Mouse (Mus musculus): ENCODE data around the gene Efemp2.
A peak's percentile ranks its signal among the peaks of the same experiment; 100 is the strongest.

Efemp2 gene

DNA sequence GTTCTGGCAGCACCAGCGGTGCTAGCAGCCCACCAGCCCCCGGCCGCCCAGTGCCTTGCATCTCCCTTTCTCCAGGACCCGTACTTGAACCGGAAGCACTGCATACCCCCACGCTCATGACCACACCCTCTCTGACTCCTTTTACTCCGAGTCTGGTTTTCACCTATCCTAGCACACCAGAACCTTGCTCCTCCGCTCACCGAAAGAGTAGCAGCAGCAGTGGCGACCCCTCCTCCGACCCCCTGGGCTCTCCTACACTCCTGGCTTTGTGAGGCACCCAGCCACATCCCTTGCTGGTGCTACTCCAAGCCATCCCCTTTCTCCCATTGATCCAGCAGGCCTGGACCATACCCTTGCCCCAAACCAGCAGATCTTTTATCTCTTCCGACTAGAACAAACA, 18.7 kb upstream of the Efemp2 start:
- DNase-seq, result no peak

DNA sequence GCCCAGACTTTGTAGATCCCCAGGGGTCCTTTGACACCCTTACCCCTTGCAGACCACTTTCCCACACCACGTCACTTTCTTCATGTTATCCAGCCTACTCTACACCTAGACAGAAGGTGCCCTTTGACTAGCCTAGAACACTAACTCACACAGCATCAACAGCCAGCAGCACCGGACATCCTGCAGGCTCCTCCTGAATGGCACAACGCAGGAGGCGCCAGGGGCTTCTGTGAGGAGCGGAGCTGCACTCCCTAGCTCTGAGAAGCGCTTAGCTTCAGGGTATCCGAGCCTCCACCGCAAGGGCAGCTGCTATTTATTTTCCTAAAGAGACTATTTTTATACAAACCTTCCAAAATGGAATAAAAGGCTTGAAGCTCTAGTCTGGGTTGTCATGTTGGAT, 18.2 kb upstream of the Efemp2 start:
- no peak for DNase-seq

DNA sequence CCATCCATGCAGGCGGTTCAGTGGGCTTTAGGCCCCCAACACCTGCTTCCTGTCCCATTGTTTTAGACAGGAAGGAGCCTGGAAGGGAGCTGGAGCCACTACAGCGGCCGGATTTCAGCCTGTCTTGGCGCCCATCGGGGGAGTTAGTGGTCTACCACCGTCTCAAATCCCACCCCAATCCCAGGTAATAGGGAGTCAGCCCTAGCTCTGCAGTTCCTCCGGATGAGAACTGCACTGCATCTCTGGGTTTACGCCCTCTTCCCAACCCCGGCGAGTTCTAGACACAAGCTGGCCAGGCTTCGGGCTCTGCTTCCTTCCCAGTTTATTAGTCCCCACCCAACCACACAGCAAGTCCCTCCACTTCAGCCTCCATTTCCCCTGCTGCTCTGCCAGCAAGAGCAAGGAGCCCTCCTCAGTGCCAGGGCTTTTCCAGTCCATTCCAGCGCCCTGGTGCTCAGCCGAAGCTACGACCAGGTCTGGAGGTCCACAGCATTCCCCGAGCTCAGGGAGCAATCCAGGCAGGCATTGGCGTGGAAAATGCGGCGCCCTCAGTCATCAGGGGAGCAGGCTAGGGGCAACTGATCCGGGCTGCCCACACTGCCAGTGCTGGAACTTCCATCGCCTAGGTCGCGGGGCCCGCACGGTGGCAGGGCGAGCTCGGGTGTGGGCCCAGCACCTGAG, 17.4 kb upstream of the Efemp2 start:
- DNase-seq, result peak in 1 of 2 experiments; percentile 46

DNA sequence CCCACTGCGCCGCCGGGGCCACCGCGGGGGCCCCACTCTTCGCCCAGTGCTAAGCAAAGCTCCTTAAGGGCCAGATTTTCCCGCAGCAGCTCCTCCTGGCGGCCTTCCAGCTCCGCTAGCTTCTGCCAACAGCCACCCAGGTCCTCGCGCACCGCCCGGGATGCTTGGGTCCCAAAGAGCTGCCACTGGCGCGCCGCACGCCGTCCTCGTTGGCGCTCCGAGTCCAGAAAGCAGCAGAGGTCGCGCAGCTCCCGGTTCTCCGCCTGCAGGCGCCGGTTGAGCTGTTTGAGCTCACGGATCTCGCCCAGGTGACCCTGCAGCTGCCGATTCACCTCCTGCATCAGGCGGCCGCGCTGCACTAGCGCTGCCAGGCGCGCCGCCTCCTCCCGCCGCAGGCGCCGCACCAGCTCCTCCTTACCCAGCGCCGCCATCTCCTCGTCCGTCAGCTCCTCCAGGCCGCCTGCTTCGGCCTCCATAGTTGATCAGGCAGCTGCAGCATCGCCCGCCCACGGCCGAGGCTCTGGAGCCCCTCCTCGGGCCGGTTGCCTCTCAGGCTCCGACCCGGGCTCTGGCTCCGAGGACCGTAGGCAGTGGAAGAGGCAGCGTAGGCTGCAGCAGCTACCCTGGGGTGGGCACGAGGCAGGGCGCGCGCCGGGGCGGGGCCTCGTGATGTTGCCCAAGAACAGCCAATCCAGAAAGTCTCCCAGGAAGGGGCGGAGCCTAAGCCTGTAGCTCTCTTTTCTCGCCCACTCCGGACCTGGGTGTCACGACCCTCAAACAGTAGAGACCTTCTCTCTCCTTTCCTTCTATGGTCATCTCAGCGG, 16.6 kb upstream of the Efemp2 start:
- DNase-seq, result peak; percentile 96 to 97

DNA sequence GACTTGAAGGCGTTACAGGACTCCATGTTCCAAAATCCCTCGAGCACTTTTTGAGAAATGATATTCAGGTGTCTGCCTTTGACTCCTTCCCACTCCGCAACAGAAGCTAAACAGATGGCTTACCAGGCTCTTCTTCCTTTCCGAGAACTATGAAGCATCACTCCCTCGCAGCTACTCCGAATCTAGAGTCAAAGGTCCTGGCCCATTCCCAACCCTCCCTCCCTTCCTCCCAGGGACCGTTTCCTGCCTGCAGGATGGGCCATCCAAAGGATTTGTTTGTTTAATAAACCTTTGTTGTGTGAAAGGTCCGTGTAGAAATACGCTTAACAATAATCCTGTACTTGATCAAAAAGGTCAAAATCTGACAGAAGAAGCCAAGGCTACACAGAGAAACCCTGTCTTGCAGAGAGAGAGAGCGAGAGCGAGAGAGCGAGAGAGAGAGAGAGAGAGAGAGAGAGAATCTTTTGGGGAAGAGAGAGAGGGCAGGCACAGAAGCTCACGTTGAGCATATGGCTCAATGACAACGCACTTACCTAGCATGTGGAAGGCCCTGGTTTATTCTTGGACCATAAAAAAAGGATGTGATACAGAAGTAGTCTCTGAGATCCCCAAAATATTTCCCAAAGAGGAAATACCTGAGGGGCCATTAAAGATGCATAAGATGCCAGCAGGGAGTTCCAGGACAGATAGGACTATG, 15.9 kb upstream of the Efemp2 start, which contains the start of gene Ccdc85b:
Ccdc85b (minus strand) TSS at position 149 of the 697 bp plus-strand sequence.
- DNase-seq, result no peak

DNA sequence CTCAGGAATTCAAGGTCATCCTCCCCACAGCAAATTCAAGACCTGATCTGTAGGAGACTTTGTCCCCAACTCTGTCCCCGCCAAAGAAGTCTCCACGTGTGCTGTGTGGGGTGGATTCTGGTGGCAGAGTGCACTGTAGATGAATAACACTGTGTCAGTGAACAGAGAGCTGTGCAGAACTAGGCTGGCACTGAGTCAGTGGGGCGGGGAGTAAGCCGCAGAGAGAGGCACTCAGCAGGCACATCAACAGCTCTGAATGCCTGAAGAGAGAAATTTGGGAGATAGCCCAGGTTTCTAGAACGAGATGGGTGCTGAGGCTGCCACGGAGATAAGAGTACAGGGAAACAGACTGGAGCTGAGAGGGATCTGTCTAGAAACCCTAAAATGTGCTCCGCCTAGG, 14.7 kb upstream of the Efemp2 start:
- DNase-seq, result peak in 1 of 2 experiments; percentile 55

DNA sequence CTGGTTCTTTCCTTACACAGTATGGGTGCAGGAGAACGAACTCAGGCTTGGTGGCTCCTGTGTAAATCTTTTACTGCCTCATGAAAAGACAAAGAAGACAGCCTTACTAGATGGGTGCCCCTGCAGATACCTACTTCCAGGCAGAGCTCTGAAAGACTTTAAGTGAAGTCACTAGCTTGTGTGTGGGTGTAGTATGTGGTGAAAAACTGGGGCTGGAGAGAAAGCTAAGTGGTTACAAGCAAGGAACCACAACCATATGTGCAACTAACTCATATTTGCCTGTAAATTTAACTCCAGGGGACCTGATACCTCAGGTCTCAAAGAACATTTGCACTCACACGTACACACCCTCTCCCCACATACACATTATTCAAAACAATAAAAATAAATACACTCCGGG, 13.9 kb upstream of the Efemp2 start:
- no peak for DNase-seq

DNA sequence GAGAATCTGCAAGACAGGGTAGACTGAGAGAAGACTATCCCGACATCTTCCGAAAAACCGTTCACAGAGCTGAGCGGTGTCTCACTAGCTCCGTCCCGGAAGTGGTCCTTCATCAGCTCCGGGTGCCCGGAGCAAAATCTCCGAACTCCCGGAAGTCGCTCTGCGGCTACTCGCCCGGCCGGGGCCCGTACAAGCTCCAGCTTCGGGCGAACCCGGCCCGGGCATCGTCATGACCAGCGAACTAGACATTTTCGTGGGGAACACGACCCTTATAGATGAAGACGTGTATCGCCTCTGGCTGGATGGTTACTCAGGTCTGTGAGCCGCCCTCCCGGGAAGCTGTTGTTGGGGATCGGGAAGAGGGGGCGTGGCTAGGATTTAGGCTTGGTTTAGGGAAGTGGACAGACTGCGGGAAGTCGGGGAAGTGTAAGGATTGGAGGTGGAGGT, 13.3 kb upstream of the Efemp2 start, which contains the start of gene Fibp:
Fibp (plus strand) TSS at position 151 of the 447 bp plus-strand sequence.
- DNase-seq, result peak; percentile 80 to 90

DNA sequence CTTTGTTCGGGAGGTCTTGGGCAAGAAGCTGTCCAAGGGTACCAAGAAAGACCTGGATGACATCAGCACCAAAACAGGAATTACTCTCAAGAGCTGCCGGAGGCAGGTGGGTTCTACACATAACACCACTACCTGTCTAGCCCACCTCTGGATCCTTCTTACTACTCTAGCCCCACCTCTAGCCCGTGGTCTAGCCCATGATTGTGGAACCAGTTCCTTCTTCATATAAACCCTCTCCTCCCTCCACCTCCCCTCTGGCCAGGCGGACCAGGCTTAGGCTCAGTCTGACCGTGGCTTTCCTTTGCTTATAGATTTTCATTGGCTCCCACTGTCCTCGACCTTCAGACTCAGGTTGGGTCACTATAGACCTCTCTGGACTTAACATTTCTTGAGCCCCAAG, 12.3 kb upstream of the Efemp2 start:
- no peak for DNase-seq

DNA sequence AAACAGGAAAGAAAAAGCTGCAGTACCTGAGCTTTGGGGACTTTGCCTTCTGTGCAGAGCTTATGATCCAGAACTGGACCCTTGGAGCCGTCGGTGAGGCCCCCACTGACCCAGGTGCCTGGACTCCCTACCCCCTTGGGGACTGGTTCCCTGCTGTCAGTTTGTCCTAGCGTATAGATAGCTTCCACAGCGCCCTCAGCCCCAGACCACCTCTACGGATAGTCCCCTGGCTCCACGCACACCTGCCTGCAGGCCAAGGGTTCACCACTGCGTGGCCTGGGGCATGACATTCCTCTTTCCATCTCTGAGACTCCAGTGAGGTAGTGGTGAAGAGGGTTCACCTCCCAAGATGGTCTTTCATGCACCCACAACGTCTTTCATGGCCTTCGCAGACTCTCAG, 10.5 kb upstream of the Efemp2 start:
- no peak for DNase-seq

DNA sequence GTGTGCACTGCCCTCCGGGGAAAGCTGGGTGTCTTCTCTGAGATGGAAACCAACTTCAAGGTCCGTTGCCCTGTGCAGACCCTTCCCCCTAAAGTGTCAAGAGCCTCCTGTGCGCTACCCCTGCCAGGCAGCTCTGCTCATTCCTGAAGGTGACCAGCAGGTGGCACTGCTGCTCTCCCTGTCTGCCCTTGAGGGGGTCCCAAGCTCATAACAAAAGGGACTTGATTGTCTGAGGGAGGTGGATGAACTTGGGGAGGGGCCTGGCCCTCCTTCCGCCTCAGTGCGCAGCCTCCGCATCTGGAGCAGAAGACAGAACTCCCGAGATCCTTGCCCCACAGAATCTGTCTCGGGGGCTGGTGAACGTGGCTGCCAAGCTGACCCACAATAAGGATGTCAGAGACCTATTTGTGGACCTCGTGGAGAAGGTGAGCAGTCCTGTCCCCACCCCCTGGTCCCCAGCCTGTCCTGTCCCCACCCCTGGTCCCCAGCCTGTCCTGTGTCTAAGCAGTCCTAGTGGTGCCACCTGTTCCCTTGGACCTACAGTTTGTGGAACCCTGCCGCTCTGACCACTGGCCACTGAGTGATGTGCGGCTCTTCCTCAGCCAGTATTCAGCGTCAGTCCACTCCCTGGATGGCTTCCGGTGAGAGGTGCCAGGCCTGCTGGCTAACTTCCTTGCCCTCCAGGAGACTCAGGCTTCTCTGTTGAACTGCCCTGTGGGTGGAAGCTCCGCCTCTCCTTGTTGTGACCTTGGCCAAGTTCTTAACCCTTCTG, 9.8 kb upstream of the Efemp2 start:
- peak; percentile 43 to 60 for DNase-seq

DNA sequence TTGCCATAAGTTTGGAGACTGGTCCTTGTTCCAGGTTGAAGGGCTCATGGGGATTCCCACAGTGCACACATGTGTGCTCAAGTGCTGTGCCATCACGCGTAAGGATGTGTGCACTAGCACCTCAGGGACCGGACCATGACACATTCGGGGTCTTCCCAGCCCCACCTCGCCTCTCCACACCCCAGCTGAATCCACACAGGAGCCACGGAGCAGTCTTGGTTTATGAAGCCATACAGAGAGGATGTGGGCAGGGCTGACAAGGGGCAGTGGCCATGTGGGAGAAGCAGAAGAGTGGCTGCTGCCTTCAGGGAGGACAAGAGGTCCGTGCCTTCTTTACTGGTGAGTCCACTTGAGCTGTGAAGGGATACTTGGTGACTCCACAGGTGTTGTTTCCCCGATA, 8.7 kb upstream of the Efemp2 start:
- no peak for DNase-seq

DNA sequence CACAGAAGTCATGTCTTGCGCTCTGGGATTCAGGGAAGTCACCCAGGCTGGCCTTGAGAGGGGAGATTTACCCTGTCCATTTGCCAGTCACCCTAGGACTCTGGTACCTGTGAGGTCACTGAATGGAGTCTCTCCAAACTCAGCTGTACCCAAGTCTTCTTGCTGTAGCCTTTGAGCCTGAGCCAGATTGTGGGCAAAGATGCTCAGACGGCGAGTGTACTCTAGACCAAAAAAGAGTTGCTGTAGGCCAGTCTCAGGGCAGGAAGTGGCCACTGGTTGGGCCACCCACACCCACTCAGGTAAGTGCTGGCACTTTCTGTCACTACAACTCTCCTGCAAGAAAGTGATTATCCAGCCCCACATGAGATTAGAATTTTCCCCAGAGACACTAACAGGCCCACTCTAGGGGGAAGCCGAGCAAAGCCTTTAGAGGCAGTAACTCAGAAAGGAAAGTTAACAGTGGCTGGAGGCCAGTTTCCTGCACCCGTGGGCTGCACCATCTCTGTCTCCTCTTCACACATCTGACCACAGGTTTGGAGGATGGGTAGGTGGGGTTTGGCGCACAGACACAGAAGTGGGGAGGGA, 6.7 kb upstream of the Efemp2 start:
- DNase-seq, result no peak

DNA sequence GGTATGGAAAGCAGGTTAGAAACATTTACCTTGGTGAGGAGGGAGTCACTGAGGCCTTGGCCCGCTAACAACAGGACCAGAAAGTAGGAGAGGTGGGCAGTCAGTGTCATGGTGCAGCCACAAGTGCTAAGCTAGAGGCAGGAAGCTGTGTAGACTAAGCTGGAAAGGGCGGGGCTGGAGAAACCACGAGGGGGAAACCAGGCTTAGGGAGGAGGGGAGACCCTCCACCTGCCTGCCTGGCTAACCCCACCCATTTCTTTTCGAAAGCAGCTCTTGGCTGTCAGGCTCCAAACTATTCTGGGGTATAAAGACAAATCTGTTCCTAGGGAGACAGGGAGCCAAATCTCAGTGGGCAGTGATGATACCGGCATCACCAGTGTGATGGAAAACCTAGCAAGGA, 5.4 kb upstream of the Efemp2 start, which contains the start of gene Ctsw:
Ctsw (minus strand) TSS at position 134 of the 400 bp plus-strand sequence.
- DNase-seq, result no peak

DNA sequence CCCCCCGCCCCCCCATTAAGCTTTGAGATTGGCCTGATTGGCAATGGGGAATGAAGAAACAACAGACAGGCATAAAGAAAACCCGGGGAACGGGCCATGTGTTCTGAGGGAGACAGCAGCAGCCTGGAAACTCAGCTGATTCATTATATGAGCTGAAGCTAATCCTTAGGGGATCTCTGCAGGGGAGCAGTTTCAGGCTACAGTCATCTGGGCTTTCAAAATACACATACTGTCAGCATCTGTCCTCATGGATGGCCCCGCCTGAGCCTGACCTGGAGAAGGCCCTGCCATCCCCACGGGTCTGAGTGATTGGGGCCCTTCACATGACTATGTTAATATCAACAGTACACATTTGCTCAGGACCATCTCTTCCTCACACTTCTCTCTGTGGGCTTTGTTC, 1.9 kb upstream of the Efemp2 start:
- DNase-seq, result no peak

DNA sequence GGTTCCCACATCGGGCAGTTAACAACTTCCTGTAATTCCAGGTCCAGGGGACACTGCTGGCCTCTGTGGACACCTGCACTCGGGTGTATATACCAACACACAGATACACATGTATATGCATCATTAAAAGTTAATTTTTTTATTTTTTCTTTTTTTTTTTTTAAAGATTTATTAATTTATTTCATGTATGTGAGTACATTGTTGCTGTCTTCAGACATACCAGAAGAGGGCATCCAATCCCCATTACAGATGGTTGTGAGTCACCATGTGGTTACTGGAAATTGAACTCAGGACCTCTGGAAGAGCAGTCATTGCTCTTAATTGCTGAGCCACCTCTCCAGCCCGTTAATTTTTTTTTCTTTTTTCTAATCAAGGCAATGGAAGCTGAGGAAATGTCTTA, 897 bp upstream of the Efemp2 start:
- no peak for DNase-seq

DNA sequence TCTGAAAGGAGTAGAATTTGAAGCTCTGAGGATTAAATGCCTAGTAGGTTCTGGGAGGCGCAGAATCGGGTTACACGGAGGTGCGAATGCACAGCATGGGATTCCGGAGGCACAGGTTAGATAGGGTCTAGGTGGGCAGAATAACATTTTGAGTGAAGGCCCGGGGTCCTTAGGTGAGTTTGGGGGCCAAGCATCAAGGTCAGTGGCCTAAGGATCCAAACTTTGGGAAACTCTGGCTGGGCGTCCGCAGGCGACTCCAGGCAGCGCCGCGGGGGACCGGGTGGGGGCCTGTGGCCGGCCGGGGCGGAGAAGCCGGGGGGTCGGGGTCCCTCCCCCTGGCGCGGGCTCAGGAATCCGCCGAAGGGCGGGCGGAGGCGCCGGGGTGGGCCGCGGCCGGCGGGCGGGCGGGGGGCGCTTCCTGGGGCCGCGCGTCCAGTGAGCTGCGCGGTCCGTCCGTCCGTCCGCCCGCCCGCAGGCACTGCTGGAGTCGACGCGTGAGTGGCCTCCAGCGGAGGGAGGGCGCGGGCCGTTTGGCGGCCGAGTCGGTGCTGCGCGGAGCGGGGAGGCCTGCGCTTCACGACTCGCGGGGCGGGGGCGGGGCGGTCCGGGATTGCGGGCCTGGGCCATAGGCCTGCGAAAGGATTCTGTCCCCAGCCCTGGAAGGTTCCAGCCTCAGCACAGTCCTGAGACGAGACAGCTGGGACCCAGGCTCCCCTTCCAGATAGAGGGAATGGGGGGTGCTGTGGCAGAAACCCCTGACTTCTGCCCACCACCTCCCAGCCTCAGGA, 721 bp downstream of the Efemp2 start:
- no peak for DNase-seq

DNA sequence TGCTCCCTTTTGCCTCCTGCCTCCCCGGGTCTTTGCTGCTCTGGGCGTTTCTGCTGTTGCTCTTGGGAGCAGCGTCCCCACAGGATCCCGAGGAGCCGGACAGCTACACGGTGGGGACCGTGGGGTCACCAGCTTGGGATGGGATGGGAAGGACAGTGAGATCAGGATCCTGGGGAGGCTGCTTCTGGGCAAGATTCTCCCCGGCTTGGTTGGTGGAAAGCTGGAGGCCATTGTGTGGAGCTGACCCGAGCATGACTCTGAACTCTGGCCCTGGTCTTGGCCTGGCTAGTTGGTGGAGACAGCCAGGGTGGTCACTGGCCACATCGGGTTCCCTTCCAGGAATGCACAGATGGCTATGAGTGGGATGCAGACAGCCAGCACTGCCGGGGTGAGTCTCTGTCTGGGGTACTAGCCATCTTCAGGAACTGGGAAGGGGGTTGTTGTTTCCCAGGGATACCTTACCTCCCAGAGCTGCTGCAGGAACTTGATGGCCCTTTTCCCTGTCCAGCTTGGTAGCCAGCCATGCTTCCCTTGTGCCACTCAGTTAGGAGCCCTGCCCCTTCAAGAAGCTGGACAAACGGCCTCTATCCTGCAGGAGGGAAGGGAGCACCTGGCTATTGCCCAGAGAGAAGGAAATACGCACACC, 1.4 kb downstream of the Efemp2 start:
- DNase-seq, result no peak

DNA sequence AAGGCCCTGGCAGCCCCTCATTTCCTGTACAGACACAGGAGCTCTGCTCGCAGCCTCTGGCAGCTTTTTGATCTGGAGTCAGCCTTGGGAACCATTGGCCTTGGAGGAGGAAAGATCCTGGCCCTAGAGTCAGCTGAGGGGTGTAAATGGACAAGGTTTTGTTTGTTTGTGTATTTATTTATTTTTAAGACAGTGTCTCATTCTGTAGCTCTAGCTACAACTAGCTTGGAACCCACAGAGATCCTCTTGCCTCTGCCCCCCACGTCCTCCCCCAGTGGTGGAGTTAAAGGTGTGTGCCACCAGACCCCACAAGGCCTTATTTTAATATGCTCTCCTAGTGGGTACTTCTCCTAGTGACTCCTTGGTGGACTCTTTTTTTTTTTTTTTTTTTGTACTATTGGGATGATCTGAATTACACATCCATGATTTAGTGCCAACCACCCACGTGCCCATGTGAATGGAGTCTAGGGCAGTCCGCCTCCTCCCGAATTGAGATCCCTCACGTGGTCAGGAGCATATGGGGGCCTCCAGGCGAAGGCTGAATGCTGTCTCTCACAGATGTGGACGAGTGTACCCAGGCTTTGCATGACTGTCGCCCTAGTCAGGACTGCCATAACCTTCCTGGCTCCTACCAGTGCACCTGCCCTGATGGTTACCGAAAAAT, 3.4 kb downstream of the Efemp2 start:
- DNase-seq, result no peak

DNA sequence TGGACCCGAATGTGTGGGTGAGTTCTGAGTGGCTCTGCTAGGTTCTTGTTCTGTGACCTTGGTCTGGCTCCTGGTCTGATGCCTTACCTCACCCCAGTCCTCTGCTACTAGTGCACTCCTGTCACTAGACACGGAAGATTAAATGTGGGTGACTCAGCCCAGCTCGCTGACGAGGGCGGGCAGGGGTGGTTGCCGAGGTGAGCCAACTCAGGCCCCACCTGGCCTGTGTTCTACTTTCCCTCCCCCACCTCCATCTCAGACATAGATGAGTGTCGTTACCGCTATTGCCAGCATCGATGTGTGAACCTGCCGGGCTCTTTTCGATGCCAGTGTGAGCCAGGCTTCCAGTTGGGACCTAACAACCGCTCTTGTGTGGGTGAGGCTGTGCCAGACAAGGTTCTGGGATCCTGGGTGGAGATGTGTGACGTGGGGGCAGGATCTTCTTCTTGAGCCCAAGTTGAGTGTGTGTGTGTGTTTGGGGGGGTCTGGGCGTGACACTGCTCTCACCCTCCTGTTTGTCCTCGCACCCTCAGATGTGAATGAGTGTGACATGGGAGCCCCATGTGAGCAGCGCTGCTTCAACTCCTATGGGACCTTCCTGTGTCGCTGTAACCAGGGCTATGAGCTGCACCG, 4.0 kb downstream of the Efemp2 start:
- no peak for DNase-seq

Measured in kidney, adult 8-10 months (tissue).